Mouse (Mus musculus) stomach, embryonic 16.5 days (tissue): ENCODE data around the gene Grin2d. TPM values are rescaled to one million over a fixed set of nuclear protein-coding genes. Genes with fewer than 3 reads are reported as not detected.
A peak's percentile ranks its signal among the peaks of the same experiment; 100 is the strongest.

Source experiments
- ATAC-seq: fragments of 200-750 bp; cut with Nextera tagmentation; 2 replicates; pipeline ENCODE4 v1.8.0; 2017; ENCODE audit warnings: moderate number of reproducible peaks, moderate TSS enrichment; ENCODE audit not compliant: insufficient read depth, low FRiP score
- H3K27ac ChIP-seq: fragments of 300-500 bp; sonication (generic); 2 replicates; pipeline ENCODE4 v1.5.1; 2014; ENCODE audit warnings: low read length
- H3K27me3 ChIP-seq: fragments of 300-500 bp; sonication (generic); 2 replicates; pipeline ENCODE4 v1.6.1; 2014; ENCODE audit warnings: low read length, control low read depth, mixed read lengths; ENCODE audit not compliant: control insufficient read depth, insufficient read depth
- H3K36me3 ChIP-seq: fragments of 300-500 bp; sonication (generic); 2 replicates; pipeline ENCODE4 v1.6.1; 2014; ENCODE audit warnings: low read length; ENCODE audit not compliant: control insufficient read depth, insufficient read depth
- H3K4me1 ChIP-seq: fragments of 300-500 bp; sonication (generic); 2 replicates; pipeline ENCODE4 v1.6.1; 2014; ENCODE audit warnings: low read length, control low read depth, mixed read lengths; ENCODE audit not compliant: control insufficient read depth, insufficient read depth
- H3K4me2 ChIP-seq: fragments of 300-500 bp; sonication (generic); 2 replicates; pipeline ENCODE4 v1.6.1; 2014; ENCODE audit warnings: low read depth, low read length, mixed read lengths
- H3K4me3 ChIP-seq: fragments of 300-500 bp; sonication (generic); replicated peaks from 2 replicates; pipeline ENCODE4 v1.5.1; 2014; ENCODE audit warnings: mild to moderate bottlenecking, low read length
- H3K9ac ChIP-seq: fragments of 300-500 bp; sonication (generic); 2 replicates; pipeline ENCODE4 v1.6.1; 2014; ENCODE audit warnings: low read length
- H3K9me3 ChIP-seq: fragments of 300-500 bp; sonication (generic); replicated peaks from 2 replicates; pipeline ENCODE4 v1.6.1; 2016; ENCODE audit warnings: low read length, control low read depth; ENCODE audit not compliant: control insufficient read depth
- WGBS: fragments of 180-500 bp; shearing (Covaris S2); extraction: QIAGEN DNeasy Blood & Tissue Kit; methylation state at CpG from one replicate; pipeline ENCODE4 v1.1.7; 2014; 5-methylcytosine and 5-hydroxymethylcytosine counted together
- polyA plus RNA-seq: library from polyadenylated mRNA; unstranded; fragments of >200 nt; fragmentation: Nextera tagmentation; extraction: Ambion mirVana; gene quantifications from 2 replicates; pipeline ENCODE4 v1.2.1, GENCODE M21; 2015

Grin2d gene
- polyA plus RNA-seq, 1 experiment from 2014 or later: 0.23 TPM

DNA sequence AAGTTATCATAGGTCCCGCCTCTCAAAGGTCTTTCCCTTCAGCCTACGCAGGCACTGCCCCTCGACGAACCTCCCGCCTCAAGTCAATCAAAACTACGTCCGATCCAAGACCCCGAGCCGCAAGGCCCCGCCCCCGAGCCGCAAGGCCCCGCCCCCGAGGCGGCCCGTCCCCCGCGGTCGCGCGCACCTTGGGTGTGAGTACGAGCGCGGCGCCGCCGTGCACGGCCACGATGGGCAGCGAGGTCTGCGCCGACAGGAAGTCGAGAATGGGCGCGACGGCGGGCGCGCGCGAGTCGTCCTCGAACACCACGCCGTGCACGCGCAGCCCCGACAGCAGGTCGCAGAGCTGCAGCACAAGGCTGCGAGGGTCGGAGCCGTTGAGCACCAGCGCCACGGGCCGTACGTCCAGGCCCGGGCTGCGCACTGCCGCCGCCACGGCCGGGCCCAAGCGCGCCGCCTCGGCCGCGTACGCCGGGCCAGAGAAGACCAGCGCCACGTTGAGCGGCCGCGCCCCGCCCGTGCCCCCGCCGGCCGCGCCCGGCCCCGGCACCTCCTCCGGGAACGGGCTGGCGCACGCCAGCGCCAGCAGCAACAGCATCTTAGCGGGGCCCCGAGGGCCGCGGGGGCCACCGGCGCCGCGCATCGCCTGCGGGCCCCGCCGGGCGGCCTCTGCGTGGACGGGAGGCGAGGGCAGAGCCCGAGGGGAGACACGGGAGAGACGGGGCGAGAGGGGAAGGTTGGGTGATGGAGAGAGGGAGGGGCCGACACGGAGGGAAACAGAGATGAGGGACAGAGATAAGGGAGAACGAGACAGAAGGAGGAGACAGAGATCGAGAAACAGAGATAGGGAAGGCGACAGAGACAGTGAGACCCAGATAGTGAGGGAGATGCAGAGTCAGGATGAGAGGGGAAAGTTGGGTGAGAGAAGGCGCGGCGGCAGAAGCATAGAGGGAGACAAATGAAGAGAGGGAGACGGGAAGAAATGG is 12.0 kb downstream of the Grin2d start:
- ATAC-seq: peak; percentile 86
- Histone ChIP-seq H3K4me2 (peak overlapping the region; percentile 84), H3K27ac (peak overlapping the region; percentile 80), H3K9me3 (no peaks in the 10 kb centered on the region), H3K27me3 (peaks cover 13% of the 10 kb centered on the region), H3K9ac (peak overlapping the region; percentile 95), H3K4me1 (peaks cover 25% of the 10 kb centered on the region), H3K4me3 (peak overlapping the region; percentile 72), H3K36me3 (no peaks in the 10 kb centered on the region)
- WGBS: under 1% methylated on average over 112 of the region's 117 CpGs

DNA sequence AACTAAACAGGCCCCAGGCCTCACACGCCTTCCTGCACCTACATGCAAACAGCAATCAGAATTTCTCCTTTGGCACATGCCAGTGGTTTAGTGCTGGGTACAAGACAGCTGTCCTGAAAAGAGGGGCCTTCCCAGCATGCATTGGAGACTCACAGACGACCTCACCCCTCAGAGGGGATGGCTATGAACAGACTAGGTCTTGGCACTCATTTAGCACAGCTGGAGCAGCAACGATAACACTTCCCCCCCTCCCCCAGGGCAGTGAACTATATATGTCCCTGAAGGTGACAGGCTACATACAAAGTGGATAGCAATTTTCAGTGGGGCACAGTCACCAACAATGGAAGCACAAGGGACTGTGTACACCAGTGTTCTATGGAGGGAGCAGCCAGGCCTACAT is 13.7 kb downstream of the Grin2d start:
- Histone ChIP-seq H3K4me3 (no peak overlapping the region), H3K9me3 (no peaks in the 10 kb centered on the region), H3K27ac (no peak overlapping the region), H3K4me2 (no peak overlapping the region), H3K4me1 (peaks cover 10% of the 10 kb centered on the region), H3K9ac (no peak overlapping the region), H3K27me3 (peaks cover 2% of the 10 kb centered on the region; the same call in 1 of the 2 replicates), H3K36me3 (no peaks in the 10 kb centered on the region)
- ATAC-seq: no peak
- 63% methylated on average over 3 of the region's 3 CpGs for WGBS

GRCm38 (mm10) chr7:45862804-45863203 is 15.4 kb downstream of the Grin2d start:
- Histone ChIP-seq H3K4me2 (no peak overlapping the region), H3K4me1 (peaks cover 4% of the 10 kb centered on the region; the same call in 1 of the 2 replicates), H3K27ac (no peak overlapping the region), H3K9ac (no peak overlapping the region), H3K9me3 (no peaks in the 10 kb centered on the region), H3K4me3 (no peak overlapping the region), H3K27me3 (0 out of 2 replicates have a peak, but pooled peaks cover 3% of the 10 kb centered on the region), H3K36me3 (no peaks in the 10 kb centered on the region)
- WGBS: 85% methylated on average over 7 of the region's 7 CpGs
- no peak for ATAC-seq

GRCm38 (mm10) chr7:45859008-45859407 is 19.2 kb downstream of the Grin2d start:
- H3K36me3 ChIP-seq: no peaks in the 10 kb centered on the region
- H3K4me2 ChIP-seq: no peak overlapping the region
- WGBS: 34% methylated on average over 4 of the region's 4 CpGs
- H3K27me3 ChIP-seq: 0 out of 2 replicates have a peak, but pooled peaks cover 6% of the 10 kb centered on the region
- H3K27ac ChIP-seq: no peak overlapping the region
- no peak overlapping the region for H3K4me3 ChIP-seq
- peak; percentile 48; the same call in 1 of the 2 replicates for ATAC-seq
- 0 out of 2 replicates have a peak, but pooled peaks cover 9% of the 10 kb centered on the region for H3K4me1 ChIP-seq
- no peaks in the 10 kb centered on the region for H3K9me3 ChIP-seq
- H3K9ac ChIP-seq: no peak overlapping the region; the same call in 1 of the 2 replicates

GRCm38 (mm10) chr7:45856950-45857901 is 21.0 kb downstream of the Grin2d start:
- Histone ChIP-seq H3K4me1 (0 out of 2 replicates have a peak, but pooled peaks cover 9% of the 10 kb centered on the region), H3K9me3 (no peaks in the 10 kb centered on the region), H3K36me3 (no peaks in the 10 kb centered on the region), H3K4me2 (peak overlapping the region; percentile 48), H3K9ac (peak overlapping the region; percentile 53; the same call in 1 of the 2 replicates), H3K27ac (no peak overlapping the region), H3K4me3 (peak overlapping the region; percentile 42), H3K27me3 (0 out of 2 replicates have a peak, but pooled peaks cover 6% of the 10 kb centered on the region)
- WGBS: 7% methylated on average over 30 of the region's 30 CpGs
- peak; percentile 32 for ATAC-seq

DNA sequence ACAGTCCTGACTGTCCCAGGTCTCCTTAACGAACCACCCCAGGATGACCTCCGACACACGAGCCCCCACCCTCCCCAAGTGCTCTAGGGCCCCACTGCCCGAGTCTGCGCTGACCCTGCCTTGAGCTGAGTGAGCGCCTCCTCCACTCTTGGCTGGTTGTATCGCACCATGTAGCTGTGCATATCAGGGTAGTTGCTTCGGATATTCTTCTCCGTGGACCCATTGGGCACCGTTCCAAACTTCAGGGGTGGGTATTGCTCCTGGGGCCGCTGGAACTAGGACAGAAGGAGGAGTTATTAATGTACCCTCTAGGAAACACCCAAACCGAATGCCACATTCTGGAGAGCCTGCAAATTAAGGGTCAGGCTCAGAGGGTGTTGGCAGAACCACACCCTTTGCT is 25.1 kb downstream of the Grin2d start:
- Histone ChIP-seq H3K4me1 (0 out of 2 replicates have a peak, but pooled peaks cover 12% of the 10 kb centered on the region), H3K27me3 (peaks cover 4% of the 10 kb centered on the region; the same call in 1 of the 2 replicates), H3K27ac (no peak overlapping the region), H3K4me2 (no peak overlapping the region), H3K4me3 (no peak overlapping the region), H3K9ac (no peak overlapping the region), H3K9me3 (no peaks in the 10 kb centered on the region), H3K36me3 (no peaks in the 10 kb centered on the region)
- WGBS: 80% methylated on average over 12 of the region's 12 CpGs
- ATAC-seq: no peak

- no peak for ATAC-seq
- Histone ChIP-seq H3K4me3 (no peak overlapping the region), H3K27ac (no peak overlapping the region), H3K4me1 (0 out of 2 replicates have a peak, but pooled peaks cover 2% of the 10 kb centered on the region), H3K9me3 (no peaks in the 10 kb centered on the region), H3K4me2 (no peak overlapping the region), H3K36me3 (no peaks in the 10 kb centered on the region), H3K9ac (no peak overlapping the region), H3K27me3 (no peaks in the 10 kb centered on the region; the same call in 1 of the 2 replicates)
- 66% methylated on average over 3 of the region's 3 CpGs for WGBS
Observed at GRCm38 (mm10) chr7:45850661-45851060, 27.5 kb downstream of the Grin2d start.

DNA sequence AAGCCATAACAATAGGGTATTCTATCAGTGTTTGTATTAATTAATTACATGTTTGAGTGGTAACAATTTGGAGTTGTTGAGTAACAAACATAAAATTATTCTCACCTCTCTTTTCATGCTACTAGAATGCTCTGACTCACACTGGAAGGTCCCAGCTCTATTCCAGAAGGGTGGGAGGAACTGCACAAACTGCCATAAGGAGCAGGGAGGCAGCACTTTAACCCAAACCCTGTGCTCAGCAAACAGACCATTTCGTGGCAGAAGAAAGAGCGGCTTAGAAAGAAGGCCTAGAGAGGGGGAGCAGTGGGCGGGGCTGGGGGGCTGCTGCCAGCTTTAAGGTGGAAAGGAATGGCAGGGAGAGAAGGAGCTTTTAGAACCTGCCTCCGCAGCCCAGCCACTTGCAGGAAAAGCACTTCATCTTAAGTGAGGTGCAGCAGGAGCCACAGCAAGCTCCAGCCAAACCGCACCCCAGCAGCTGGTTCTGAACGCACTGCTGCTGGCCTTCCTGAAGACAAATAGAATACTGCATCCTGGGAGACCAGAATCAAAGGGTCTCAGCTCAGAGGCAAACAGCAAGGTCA is 29.6 kb downstream of the Grin2d start:
- 9% methylated on average over 6 of the region's 6 CpGs for WGBS

More for the DNA sequence above, 29.6 kb downstream of the Grin2d start:
- H3K36me3 ChIP-seq: no peaks in the 10 kb centered on the region
- H3K4me2 ChIP-seq: no peak overlapping the region
- ATAC-seq: no peak
- no peaks in the 10 kb centered on the region; the same call in 1 of the 2 replicates for H3K27me3 ChIP-seq
- 0 out of 2 replicates have a peak, but pooled peaks cover 2% of the 10 kb centered on the region for H3K4me1 ChIP-seq
- H3K9ac ChIP-seq: peak overlapping the region; percentile 33; the same call in 1 of the 2 replicates
- no peak overlapping the region for H3K27ac ChIP-seq
- no peak overlapping the region for H3K4me3 ChIP-seq
- no peaks in the 10 kb centered on the region for H3K9me3 ChIP-seq
